In genomic region chr8:107118803-107119233, GRCm38 (mm10) we compare ENCODE assay signal across 9 mouse cellular contexts. TPM values are rescaled to one million over a fixed set of nuclear protein-coding genes. Genes with fewer than 3 reads are reported as not detected.
DNase-seq lines count a peak whose midpoint lies in the region; ATAC-seq and TF ChIP-seq lines count a peak whose summit lies in the region.
"Had no signal": no experiment of that assay in that cellular context is flagged by ENCODE, and none has a peak within 500 bp of the region (broad histone marks: within the 10 kb centered on the region; RNA-seq: fewer than 3 reads in every experiment).

No protein-coding gene starts in this region.

- no peaks in the 10 kb centered on the region for H3K36me3 ChIP-seq in embryonic facial prominence, embryonic 15.5 days
- H3K36me3 ChIP-seq in kidney, postnatal 0 days (ENCODE audit: insufficient read depth, low read length), result no peaks in the 10 kb centered on the region

- H3K9ac ChIP-seq in embryonic facial prominence, embryonic 15.5 days, result no peak overlapping the region
- H3K9ac ChIP-seq in kidney, postnatal 0 days (ENCODE audit: low read depth, low read length), result no peak overlapping the region

- ATAC-seq in embryonic facial prominence, embryonic 15.5 days (ENCODE audit: insufficient number of reproducible peaks, low FRiP score, low TSS enrichment, low read depth), result no peak
- ATAC-seq in kidney, postnatal 0 days (replicated peaks; ENCODE audit: low FRiP score, low read depth), result peak; percentile 26; the same call in 1 of the 2 replicates
- ATAC-seq: hindbrain, postnatal 0 days had no signal

- H3K27me3 ChIP-seq in embryonic facial prominence, embryonic 15.5 days, result no peaks in the 10 kb centered on the region
- no peaks in the 10 kb centered on the region for H3K27me3 ChIP-seq in kidney, postnatal 0 days (ENCODE audit: insufficient read depth, low read length)

- WGBS in embryonic facial prominence, embryonic 15.5 days, result 43% methylated on average over 7 of the region's 7 CpGs
- WGBS in kidney, postnatal 0 days, result 26% methylated on average over 7 of the region's 7 CpGs

- TF ChIP-seq CTCF in gastrocnemius, adult 2 months (IDR thresholded peaks at IDR 0.05), result no peak
- no peak for TF ChIP-seq CTCF in kidney, postnatal 0 days (IDR thresholded peaks at IDR 0.05; ENCODE audit: low read depth)

- intact Hi-C loops in gastrocnemius, adult 2 months (cut with DNase I), result loop anchor here (5.0 kb wide), 1 partner anchor 83 kb away; no protein-coding TSS in a partner anchor
- intact Hi-C loops in gastrocnemius, postnatal 36 days (cut with DNase I), result loop anchor here (5.0 kb wide), 1 partner anchor 48 kb away; no protein-coding TSS in a partner anchor

- no peaks in the 10 kb centered on the region for H3K9me3 ChIP-seq in embryonic facial prominence, embryonic 15.5 days (replicated peaks)
- H3K9me3 ChIP-seq in kidney, postnatal 0 days (replicated peaks; ENCODE audit: low read length), result no peaks in the 10 kb centered on the region

- peaks cover 32% of the 10 kb centered on the region for H3K4me1 ChIP-seq in embryonic facial prominence, embryonic 15.5 days
- H3K4me1 ChIP-seq in kidney, postnatal 0 days (replicated peaks; ENCODE audit: insufficient read depth, low read length), result peaks cover 27% of the 10 kb centered on the region; the same call in 1 of the 2 replicates

- H3K4me3 ChIP-seq in gastrocnemius, adult 2 months, result peak overlapping the region; percentile 54
- no peak overlapping the region for H3K4me3 ChIP-seq in embryonic facial prominence, embryonic 15.5 days (replicated peaks)
- no peak overlapping the region for H3K4me3 ChIP-seq in kidney, postnatal 0 days (replicated peaks; ENCODE audit: low read depth, low read length)

- H3K27ac ChIP-seq in gastrocnemius, adult 2 months, result peak overlapping the region; percentile 90
- peak overlapping the region; percentile 82 for H3K27ac ChIP-seq in embryonic facial prominence, embryonic 15.5 days (replicated peaks)
- H3K27ac ChIP-seq in kidney, postnatal 0 days, result peak overlapping the region; percentile 88
- H3K27ac ChIP-seq: hindbrain, postnatal 0 days had no signal

- H3K4me2 ChIP-seq in embryonic facial prominence, embryonic 15.5 days (replicated peaks), result no peak overlapping the region; the same call in 1 of the 2 replicates
- no peak overlapping the region for H3K4me2 ChIP-seq in kidney, postnatal 0 days (ENCODE audit: low read length)

- peak; percentile 49 for DNase-seq in gastrocnemius, adult 2 months
- no peak for DNase-seq in gastrocnemius, postnatal 36 days
- DNase-seq in kidney, postnatal 0 days (ENCODE audit: low spot score), result no peak
- peak; percentile 26 to 46 for DNase-seq in thymus, adult 18-20 months
- DNase-seq in layer of hippocampus, adult 8-10 months (ENCODE audit: low spot score in 2 of 2), result no peak
- DNase-seq in cerebellum, postnatal 4 days (ENCODE audit: low spot score in 2 of 2), result no peak
- no peak for DNase-seq in right cerebral cortex, adult 2 months (ENCODE audit: low spot score in 2 of 2)

RNA-seq across cellular contexts. Expression of gene Terf2, which starts 22.5 kb away (rescaled TPM):
- 10 to 100 TPM; 14.7 to 15.1 TPM for total RNA-seq in gastrocnemius, adult 2 months (2021)
- 10 to 100 TPM in 1 of 2 experiments, 1 to 10 TPM in 1; 8.6 to 11.4 TPM for total RNA-seq in gastrocnemius, postnatal 36 days (2021)
- polyA plus RNA-seq in embryonic facial prominence, embryonic 15.5 days (2015; fragmentation: Nextera tagmentation; extraction: Ambion mirVana), result 18.9 and 20.1 TPM in 2 replicates
- polyA plus RNA-seq in kidney, postnatal 0 days (2015; fragmentation: Nextera tagmentation; extraction: Ambion mirVana), result 17.4 and 18.2 TPM in 2 replicates
- 10 to 100 TPM; 33.5 to 41.3 (median 35.6) TPM for total RNA-seq in layer of hippocampus, adult 8-10 months (2022)

RNA-seq across cellular contexts. Expression of gene Cyb5b, which starts 31.6 kb away (rescaled TPM):
- 10 to 100 TPM; 33.2 to 36.3 TPM for total RNA-seq in gastrocnemius, adult 2 months (2021)
- 10 to 100 TPM; 29.6 to 30.8 TPM for total RNA-seq in gastrocnemius, postnatal 36 days (2021)
- 66.7 and 67.5 TPM in 2 replicates for polyA plus RNA-seq in embryonic facial prominence, embryonic 15.5 days (2015; fragmentation: Nextera tagmentation; extraction: Ambion mirVana)
- 116 and 126 TPM in 2 replicates for polyA plus RNA-seq in kidney, postnatal 0 days (2015; fragmentation: Nextera tagmentation; extraction: Ambion mirVana)
- total RNA-seq in layer of hippocampus, adult 8-10 months (2022), result 100 to 1,000 TPM; 109 to 113 (median 111) TPM

RNA-seq across cellular contexts. Expression of gene Tmed6, which starts 53.4 kb away (rescaled TPM):
- total RNA-seq in gastrocnemius, adult 2 months (2021), result not detected
- total RNA-seq in gastrocnemius, postnatal 36 days (2021), result not detected
- polyA plus RNA-seq in embryonic facial prominence, embryonic 15.5 days (2015; fragmentation: Nextera tagmentation; extraction: Ambion mirVana), result not detected in 2 replicates
- 52.9 and 55.6 TPM in 2 replicates for polyA plus RNA-seq in kidney, postnatal 0 days (2015; fragmentation: Nextera tagmentation; extraction: Ambion mirVana)
- not detected for total RNA-seq in layer of hippocampus, adult 8-10 months (2022)
- total RNA-seq: hindbrain, postnatal 0 days had no signal
- polyA plus RNA-seq: hindbrain, postnatal 0 days had no signal

Comparison
In these comparisons a context has a peak if more than half of its experiments do, and no peak if none do; other contexts are left out.
1. DNase-seq: peak in gastrocnemius, adult 2 months (single experiment) and thymus, adult 18-20 months (2 of 2); none in gastrocnemius, postnatal 36 days (0 of 2), kidney, postnatal 0 days (single experiment), layer of hippocampus, adult 8-10 months (0 of 2), cerebellum, postnatal 4 days (0 of 2) and right cerebral cortex, adult 2 months (0 of 2).
2. Peak in every context shown above with its lines, with median percentiles within 50 percentile points of each other: H3K27ac ChIP-seq.